18 mouse cellular contexts compared by ENCODE assay signal in the genomic region with DNA sequence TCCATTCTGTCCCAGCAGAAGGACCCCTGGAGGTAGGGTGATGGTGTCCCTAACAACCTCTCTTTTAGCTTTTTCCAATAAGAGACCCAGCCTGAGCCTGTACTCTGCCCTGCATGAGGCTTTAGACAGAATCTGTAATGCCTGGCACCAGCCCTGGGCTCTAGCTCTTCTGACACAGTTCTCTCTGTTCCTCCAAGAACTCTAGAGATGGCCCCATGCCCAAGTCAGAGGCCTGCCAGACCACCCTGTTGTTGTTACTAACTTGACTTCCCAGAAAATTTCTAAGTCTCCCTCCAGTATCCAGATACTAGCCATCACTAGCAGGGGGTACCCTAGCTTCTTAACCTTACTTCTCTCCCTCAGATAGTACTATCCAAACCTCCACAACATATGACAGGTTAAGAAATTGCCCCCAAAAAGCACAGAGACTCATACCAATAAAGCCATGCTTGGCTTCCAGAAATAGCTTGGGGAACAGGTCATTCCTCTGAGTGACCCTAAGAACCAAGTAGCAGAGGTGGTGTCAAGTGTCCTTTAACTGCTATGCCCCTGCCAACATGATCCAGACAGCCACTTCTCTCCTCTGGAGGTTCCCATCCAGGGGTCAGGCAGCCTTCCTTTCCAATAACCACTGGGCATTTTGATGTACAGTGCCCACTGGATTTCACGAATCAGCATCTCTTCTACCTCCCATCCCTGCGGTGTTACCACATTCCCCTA. TPM values are rescaled to one million over a fixed set of nuclear protein-coding genes. Genes with fewer than 3 reads are reported as not detected.
"Had no signal": no experiment of that assay in that cellular context is flagged by ENCODE, and none has a peak within 500 bp of the region (broad histone marks: within the 10 kb centered on the region; RNA-seq: fewer than 3 reads in every experiment).

No protein-coding gene starts in this region.

- H3K27ac ChIP-seq: left cerebral cortex, adult 2 months; limb, embryonic 12.5 days; liver, embryonic 13.5 days; lung, embryonic 15.5 days; neural tube, embryonic 12.5 days had no signal

- H3K4me2 ChIP-seq: limb, embryonic 12.5 days; liver, embryonic 13.5 days; lung, embryonic 15.5 days; neural tube, embryonic 12.5 days had no signal

- H3K9ac ChIP-seq: limb, embryonic 12.5 days; liver, embryonic 13.5 days; liver, postnatal 0 days; lung, embryonic 15.5 days; neural tube, embryonic 12.5 days had no signal

- ATAC-seq: intestine, postnatal 0 days; liver, postnatal 0 days had no signal

- H3K9me3 ChIP-seq: limb, embryonic 12.5 days; liver, embryonic 13.5 days; lung, embryonic 15.5 days; neural tube, embryonic 12.5 days had no signal

- DNase-seq: kidney, adult 8-10 months; kidney, postnatal 25 days; liver; liver, embryonic 13.5 days; liver, postnatal 0 days; lung, postnatal 36 days; midbrain, embryonic 14.5 days; right cerebral cortex, postnatal 25 days; spleen, adult 18-20 months; thymus, postnatal 4 days had no signal

- H3K27me3 ChIP-seq: limb, embryonic 12.5 days; liver, embryonic 13.5 days; lung, embryonic 15.5 days; neural tube, embryonic 12.5 days had no signal

- H3K36me3 ChIP-seq: limb, embryonic 12.5 days; liver, embryonic 13.5 days; lung, embryonic 15.5 days; neural tube, embryonic 12.5 days had no signal

- H3K4me3 ChIP-seq: left cerebral cortex, adult 2 months; limb, embryonic 12.5 days; liver, embryonic 13.5 days; lung, embryonic 15.5 days; neural tube, embryonic 12.5 days had no signal

- H3K4me1 ChIP-seq: limb, embryonic 12.5 days; lung, embryonic 15.5 days; neural tube, embryonic 12.5 days had no signal

RNA-seq across cellular contexts. Expression of a gene that starts 41.1 kb away (rescaled TPM):
- total RNA-seq: megakaryocyte progenitor cell, adult 5-6 weeks; monocyte, adult 5-6 weeks; neutrophil, adult 5-6 weeks had no signal
